Mouse (Mus musculus): ENCODE measurements around the gene Cyp4a10. TPM values are rescaled to one million over a fixed set of nuclear protein-coding genes. Genes with fewer than 3 reads are reported as not detected.

Cyp4a10 gene
- total and polyA plus RNA-seq, 3 experiments = 0.12 to 2.6 (median 0.17) TPM

Other genes with a start within 250 kb of the Cyp4a10 start
- gene Cyp4a12a, start 219.2 kb upstream of the Cyp4a10 start, total RNA-seq (2021) = under 1 TPM in 1 of 2 experiments, not detected in 1; 0.14 TPM
- gene Cyp4a12a, start 219.2 kb upstream of the Cyp4a10 start, polyA plus RNA-seq (2012; rRNA removed) = not detected in 2 replicates
- not detected for gene Cyp4a12b, start 106.6 kb upstream of the Cyp4a10 start, total RNA-seq (2021)
- gene Cyp4a12b, start 106.6 kb upstream of the Cyp4a10 start, polyA plus RNA-seq (2012; rRNA removed) = not detected in 2 replicates
- gene Cyp4a30b, start 65.7 kb upstream of the Cyp4a10 start, total RNA-seq (2021) = not detected
- not detected in 2 replicates for gene Cyp4a30b, start 65.7 kb upstream of the Cyp4a10 start, polyA plus RNA-seq (2012; rRNA removed)
- gene Cyp4a14, start 22.1 kb upstream of the Cyp4a10 start, total RNA-seq (2021) = 1 to 10 TPM in 1 of 2 experiments, not detected in 1; 1.1 TPM
- gene Cyp4a14, start 22.1 kb upstream of the Cyp4a10 start, polyA plus RNA-seq (2012; rRNA removed) = 0.09 TPM in 1 of 2 replicates, not detected in the other
- gene Cyp4a31, start 45.4 kb downstream of the Cyp4a10 start, total RNA-seq (2021) = not detected
- gene Cyp4a31, start 45.4 kb downstream of the Cyp4a10 start, polyA plus RNA-seq (2012; rRNA removed) = not detected in 2 replicates
- gene Cyp4a32, start 82.7 kb downstream of the Cyp4a10 start, total RNA-seq (2021) = under 1 TPM; 0.21 to 0.98 TPM
- not detected in 2 replicates for gene Cyp4a32, start 82.7 kb downstream of the Cyp4a10 start, polyA plus RNA-seq (2012; rRNA removed)
- gene Cyp4b1, start 129.5 kb downstream of the Cyp4a10 start, total RNA-seq (2021) = 10 to 100 TPM; 32.6 to 41.4 TPM
- gene Cyp4b1, start 129.5 kb downstream of the Cyp4a10 start, polyA plus RNA-seq (2012; rRNA removed) = 41.1 and 54.0 TPM in 2 replicates
- gene Efcab14, start 219.5 kb downstream of the Cyp4a10 start, total RNA-seq (2021) = 10 to 100 TPM; 82.3 to 86.1 TPM
- gene Efcab14, start 219.5 kb downstream of the Cyp4a10 start, polyA plus RNA-seq (2012; rRNA removed) = 29.4 and 31.3 TPM in 2 replicates